Mouse (Mus musculus) kidney, postnatal 4 days (tissue): ENCODE data around the gene Erc2.

Experiments
- DNase-seq, 2 experiments: peaks; one replicate each; pipeline ENCODE4 v3.0.0; 2021; ENCODE audit warnings: mixed read lengths in 2 of 2

The Erc2 gene

DNA sequence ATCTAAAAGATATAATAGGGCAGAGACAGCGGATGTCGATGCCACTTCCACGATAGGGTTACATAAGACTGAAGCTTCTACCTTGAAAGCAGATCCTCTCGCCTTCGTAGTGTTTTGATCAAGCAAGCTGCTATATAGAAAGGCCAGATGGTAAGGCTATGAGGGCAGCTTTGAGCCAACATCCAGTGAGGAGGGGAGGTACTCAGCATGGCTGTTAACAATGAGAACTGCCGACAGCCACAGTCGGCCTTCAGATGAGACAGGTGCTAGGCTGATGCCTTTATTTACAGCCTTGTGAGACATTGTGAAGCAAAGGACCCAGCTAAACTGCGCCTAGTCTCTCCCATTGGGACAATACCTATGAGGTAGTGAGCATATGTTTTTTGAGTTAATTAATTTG, 156.3 kb downstream of the Erc2 start:
- DNase-seq = no peak

DNA sequence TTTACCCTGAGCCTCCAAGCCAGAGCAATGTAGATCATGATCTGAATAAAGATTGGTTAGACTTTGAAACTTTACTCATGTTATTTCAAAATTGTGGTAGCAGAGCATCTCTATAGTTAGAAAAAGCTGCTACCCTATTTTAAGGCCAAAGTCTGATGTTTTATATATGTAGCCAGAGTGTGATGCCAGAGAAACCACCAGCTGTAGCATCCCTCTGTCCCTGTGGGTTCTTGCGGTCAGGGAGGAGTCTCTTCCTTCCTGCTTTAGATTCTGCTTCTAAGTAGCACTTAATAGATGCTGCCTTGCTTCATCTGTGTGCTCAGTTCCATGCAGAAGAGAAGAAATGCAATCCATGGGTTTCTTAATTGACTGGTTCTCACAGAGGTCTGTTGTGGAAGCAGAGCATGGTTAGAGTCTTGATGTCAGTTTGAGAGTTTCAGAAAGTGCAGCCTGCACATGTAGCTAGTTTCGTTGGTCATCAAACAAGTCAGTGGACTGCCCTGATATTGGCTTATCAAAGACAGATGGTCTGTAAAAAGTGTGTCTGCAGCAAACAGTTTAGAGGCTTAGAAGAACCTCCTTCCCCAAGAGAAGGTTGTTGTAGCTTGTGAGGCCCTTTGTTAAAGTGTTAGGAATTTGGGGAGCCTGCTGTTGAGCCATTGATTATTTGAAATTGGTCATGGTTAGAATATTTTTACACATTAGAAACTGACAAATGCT, 156.9 kb downstream of the Erc2 start:
- no peak for DNase-seq

- no peak for DNase-seq
These were observed 159.0 kb downstream of the Erc2 start for GRCm38 (mm10) chr14:27781221-27781620.

- DNase-seq = no peak
These were observed 162.6 kb downstream of the Erc2 start for GRCm38 (mm10) chr14:27784826-27785225.

- no peak for DNase-seq
These were observed 163.3 kb downstream of the Erc2 start for GRCm38 (mm10) chr14:27785562-27785961.

GRCm38 (mm10) chr14:27789066-27789898, 167.1 kb downstream of the Erc2 start:
- no peak for DNase-seq

DNA sequence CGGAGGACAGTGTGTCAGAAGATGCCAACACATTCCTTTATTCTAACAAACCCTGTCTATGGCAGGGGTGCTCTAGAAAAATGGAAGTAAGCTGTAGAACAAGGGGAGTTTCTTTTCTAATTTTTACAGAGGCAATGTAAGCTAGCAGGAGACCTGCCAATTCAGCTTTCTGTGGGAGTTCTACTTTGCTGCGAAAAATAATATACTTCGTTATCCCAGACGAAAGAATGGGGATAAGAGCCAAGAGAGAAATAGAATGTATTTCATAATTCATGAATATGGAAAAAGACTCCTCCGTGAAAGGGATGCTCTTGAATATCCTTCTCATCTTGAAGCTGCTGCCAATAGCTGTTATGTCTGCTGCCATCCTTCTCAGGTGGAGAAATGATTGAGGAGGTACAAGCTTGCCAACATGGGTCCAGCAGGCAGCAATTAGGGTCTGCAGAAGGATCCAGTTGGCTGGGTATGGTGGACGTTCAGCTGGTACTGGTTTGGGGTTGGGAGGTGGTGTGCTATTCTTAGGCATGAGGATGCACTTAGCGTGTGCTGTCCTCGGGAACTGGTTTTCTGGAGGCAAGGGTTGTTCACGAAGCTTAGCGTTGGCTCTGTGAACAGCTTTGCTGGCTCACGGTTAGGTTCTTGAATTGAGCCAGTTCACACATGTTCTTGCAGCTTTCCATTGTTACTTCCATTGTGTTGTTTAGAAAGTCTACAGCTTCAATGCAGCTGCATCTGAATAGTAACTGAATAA, 176.1 kb downstream of the Erc2 start:
- DNase-seq = no peak

GRCm38 (mm10) chr14:27800766-27801165, 178.5 kb downstream of the Erc2 start:
- peak in 1 of 2 experiments; percentile 15 for DNase-seq

- peak in 1 of 2 experiments; percentile 21 for DNase-seq
These were observed 181.7 kb downstream of the Erc2 start for GRCm38 (mm10) chr14:27803961-27804360.

DNA sequence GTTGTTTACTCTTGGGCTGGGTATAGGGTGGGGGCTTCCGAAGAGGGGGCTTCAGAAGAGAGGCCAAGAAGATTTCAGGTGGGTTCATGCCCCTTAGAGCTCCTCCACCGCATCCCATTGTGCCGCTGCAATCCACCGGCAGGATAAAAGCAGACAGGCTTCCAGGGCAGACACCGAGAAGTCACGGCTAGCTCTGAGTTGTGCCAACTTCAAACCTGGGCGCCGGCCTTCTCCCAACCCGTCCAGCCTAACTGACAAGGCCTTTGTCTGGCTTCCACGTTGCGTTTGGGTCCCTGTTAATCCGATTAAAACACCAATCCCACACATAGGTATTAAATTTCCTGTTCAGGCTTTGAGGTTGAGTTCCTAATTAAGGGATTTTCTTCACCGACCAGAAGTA, 182.8 kb downstream of the Erc2 start:
- no peak for DNase-seq

GRCm38 (mm10) chr14:27808080-27808479, 185.9 kb downstream of the Erc2 start:
- DNase-seq = peak; percentile 70 to 71

GRCm38 (mm10) chr14:27808523-27809114, 186.4 kb downstream of the Erc2 start:
- DNase-seq = no peak

- DNase-seq = no peak
These were observed 188.6 kb downstream of the Erc2 start for GRCm38 (mm10) chr14:27810790-27811189.

DNA sequence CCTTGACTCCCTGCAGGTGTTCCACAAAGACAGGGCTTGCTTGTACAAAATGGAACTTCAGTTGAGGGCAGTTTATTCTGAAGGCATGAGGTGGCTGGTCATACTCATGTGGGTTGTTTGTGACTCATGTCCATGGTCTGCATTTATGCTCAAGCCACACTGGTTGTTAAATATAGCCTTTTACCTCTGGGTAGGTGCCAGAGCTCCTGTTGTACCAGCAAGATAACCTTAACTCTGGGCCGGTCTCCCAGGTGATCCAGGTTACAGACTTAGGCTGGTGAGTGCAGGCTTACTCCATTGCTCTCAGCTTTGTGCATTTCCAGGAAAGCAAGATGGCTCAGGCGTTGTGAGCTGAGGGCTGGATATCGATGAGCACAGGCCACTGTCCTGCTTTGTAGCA, 189.4 kb downstream of the Erc2 start:
- no peak for DNase-seq

DNA sequence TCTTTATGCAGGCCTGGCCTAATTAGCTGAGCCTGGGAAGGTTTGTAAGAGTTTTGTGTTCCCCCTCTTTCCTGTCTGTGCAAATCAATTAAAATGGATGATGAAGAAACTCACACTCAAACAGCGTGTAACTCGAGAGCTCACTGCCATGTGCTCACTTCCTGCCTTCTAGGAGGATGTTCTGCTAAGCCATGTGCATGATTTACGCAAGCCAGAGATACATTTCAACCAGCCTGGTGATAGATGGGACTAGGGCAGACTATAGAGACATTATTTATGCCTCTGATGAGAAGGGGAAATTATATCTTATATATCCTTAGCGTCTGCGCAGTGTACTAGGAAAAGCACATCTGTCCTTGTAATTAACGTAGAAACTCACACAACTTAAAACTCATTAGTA, 193.5 kb downstream of the Erc2 start:
- no peak for DNase-seq

GRCm38 (mm10) chr14:27818986-27819385, 196.8 kb downstream of the Erc2 start:
- DNase-seq = no peak

DNA sequence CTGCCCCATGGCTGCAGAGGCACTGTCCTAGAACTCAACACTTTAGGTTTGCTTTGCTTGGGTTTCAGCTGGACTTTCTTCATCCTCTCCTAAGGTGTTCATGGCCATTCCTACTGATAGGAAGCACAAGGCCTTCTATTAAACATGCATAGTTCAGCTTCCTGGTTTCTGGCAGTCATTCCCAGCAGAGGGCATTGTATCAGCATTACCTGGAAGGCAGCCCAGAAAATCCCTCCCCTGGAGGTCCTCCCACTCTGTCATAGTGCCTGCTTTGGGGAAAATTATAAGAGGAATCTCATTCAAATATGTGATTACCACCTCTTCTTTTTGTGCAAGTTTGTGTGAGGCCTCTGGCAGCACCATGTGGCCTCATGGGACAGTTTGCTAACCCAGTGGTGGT, 199.6 kb downstream of the Erc2 start:
- DNase-seq = no peak

DNA sequence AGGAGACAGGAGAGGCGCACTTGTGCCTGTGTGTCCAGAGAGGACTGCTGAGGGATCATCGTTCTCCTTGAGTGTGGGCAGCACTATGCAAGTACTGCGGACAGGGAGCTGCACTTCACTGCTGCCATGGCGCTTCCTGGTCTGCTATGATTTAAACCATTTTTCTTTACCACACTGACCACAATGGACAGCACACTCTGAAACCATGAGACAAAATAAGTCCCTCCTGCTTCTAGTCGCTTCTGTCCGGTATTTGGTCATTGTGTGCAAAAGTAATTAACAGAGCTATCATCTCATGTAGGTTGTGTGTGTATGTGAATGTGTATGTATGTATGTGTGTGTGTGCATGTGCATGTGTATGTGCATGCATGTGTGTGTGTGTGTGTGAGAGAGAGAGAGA, 200.3 kb downstream of the Erc2 start:
- no peak for DNase-seq

- DNase-seq = no peak
These were observed 200.8 kb downstream of the Erc2 start for GRCm38 (mm10) chr14:27823048-27823447.

- DNase-seq = no peak
These were observed 201.7 kb downstream of the Erc2 start for GRCm38 (mm10) chr14:27823897-27824296.

DNA sequence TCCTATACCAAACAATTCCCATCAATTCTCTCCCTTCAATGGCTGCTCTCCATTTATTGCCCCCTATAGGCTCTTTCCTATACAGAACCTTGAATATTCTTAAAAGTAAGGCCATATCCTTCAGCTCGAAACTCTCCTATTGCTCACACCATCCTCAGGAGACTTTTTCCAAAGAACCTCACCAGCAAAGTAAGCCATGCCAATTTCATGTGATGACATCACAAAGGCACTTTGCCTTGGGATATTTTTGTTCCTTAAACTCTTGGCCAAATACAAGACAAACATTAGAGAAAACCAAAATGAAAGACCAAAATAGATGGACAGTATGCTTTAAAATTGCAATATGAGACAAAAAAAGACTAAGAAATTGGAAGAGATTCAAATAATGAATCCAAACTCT, 204.6 kb downstream of the Erc2 start:
- DNase-seq = no peak

DNA sequence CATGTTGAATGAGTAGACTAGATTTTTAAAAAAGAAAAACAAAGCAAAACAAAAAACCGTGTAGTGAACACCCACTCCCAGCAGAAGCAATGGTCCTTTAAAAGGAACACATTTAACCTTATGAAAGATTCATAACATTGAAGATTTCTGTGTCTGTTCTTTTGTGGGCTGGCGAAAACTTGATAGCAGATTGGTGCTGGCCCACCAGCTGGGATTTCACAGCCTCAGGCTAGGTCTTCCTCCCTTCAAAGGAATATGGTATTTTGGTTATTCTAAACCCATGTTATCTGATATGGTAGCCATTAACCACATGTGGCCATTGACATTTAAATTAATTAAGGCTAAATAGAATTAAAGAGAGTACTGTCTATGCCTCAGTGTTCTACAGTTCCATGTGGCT, 205.9 kb downstream of the Erc2 start:
- no peak for DNase-seq

GRCm38 (mm10) chr14:27832196-27832595, 210.0 kb downstream of the Erc2 start:
- DNase-seq = no peak
